Mouse (Mus musculus): ENCODE measurements around the gene Trim17.

GRCm38 (mm10) chr11:58964216-58964615 is 9.7 kb downstream of the Trim17 start:
- no peak for TF ChIP-seq CTCF (IDR thresholded peaks at IDR 0.05; ENCODE audit: control insufficient read depth, insufficient read depth, low read length)
- no peak for TF ChIP-seq POLR2A (IDR thresholded peaks at IDR 0.05; ENCODE audit: borderline replicate concordance, control insufficient read depth, low read depth, low read length)

All from bone marrow, adult 2 months (tissue).